Comparison of ENCODE assay signal across 28 mouse cellular contexts in the genomic region with DNA sequence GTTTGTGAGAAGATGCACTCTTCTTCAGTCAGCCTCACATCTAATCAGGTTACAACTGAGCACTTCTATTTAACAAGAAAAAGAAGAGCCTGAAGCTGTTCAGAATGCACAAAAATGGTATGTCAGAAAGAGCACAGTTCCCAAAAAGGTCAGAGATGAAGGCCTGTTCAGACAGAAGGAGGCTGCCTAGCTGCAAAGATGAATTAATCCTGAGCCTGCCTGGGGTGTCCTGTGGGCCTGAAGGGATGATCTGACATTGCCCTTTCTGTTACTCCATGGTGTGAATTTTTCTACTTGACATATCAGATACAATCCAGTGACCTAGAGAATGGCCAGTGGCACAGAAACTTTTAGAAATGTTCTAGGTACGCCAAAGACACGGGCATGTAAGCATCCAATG.
DNase-seq lines count a peak whose midpoint lies in the region; ATAC-seq and TF ChIP-seq lines count a peak whose summit lies in the region.
"Had no signal": no experiment of that assay in that cellular context is flagged by ENCODE, and none has a peak within 500 bp of the region (broad histone marks: within the 10 kb centered on the region; RNA-seq: fewer than 3 reads in every experiment).

No protein-coding gene starts in this region.

- no peak for TF ChIP-seq POLR2A in cerebellum, adult 2 months (IDR thresholded peaks at IDR 0.05; ENCODE audit: borderline replicate concordance, insufficient read depth, low read length)

- H3K27me3 ChIP-seq in hindbrain, embryonic 11.5 days (ENCODE audit: control insufficient read depth, insufficient read depth, low read length), result no peaks in the 10 kb centered on the region
- H3K27me3 ChIP-seq in hindbrain, embryonic 14.5 days (ENCODE audit: control insufficient read depth, insufficient read depth, low read length), result no peaks in the 10 kb centered on the region
- H3K27me3 ChIP-seq in forebrain, postnatal 0 days (ENCODE audit: insufficient read depth, low read length), result no peaks in the 10 kb centered on the region
- no peaks in the 10 kb centered on the region for H3K27me3 ChIP-seq in cerebellum, adult 2 months (ENCODE audit: control insufficient read depth, insufficient read depth, low read length)
- no peaks in the 10 kb centered on the region for H3K27me3 ChIP-seq in embryonic facial prominence, embryonic 10.5 days (replicated peaks; ENCODE audit: low read depth, poor library complexity, severe bottlenecking)
- H3K27me3 ChIP-seq: CH12.LX; heart, embryonic 12.5 days; hindbrain, embryonic 15.5 days; liver, embryonic 15.5 days; lung, embryonic 15.5 days; megakaryocyte, embryonic 14.5 days; neural tube, embryonic 13.5 days had no signal

- no peak for DNase-seq in hindbrain, embryonic 11.5 days (ENCODE audit: low spot score)
- no peak for DNase-seq in hindbrain, embryonic 14.5 days (ENCODE audit: low spot score)
- peak; percentile 35 for DNase-seq in retina, postnatal 1 day
- DNase-seq in retina, embryonic 14.5 days (ENCODE audit: low spot score), result no peak
- no peak for DNase-seq in forebrain, postnatal 0 days
- no peak for DNase-seq in cerebellum, adult 2 months
- DNase-seq in embryonic facial prominence, embryonic 10.5 days (ENCODE audit: low spot score), result no peak
- DNase-seq: adrenal gland, adult 2 months; B cell, adult 2 months; cerebellum, adult 11 months; cerebellum, postnatal 14 days; gastrocnemius, postnatal 14 days; heart, postnatal 10 days; kidney, postnatal 36 days; left cerebral cortex, postnatal 4 days; liver; lung, postnatal 36 days; thymus, adult 18-20 months; thymus, postnatal 36 days had no signal

- no peak overlapping the region for H3K27ac ChIP-seq in hindbrain, embryonic 11.5 days (ENCODE audit: low read depth, low read length)
- H3K27ac ChIP-seq in hindbrain, embryonic 14.5 days, result no peak overlapping the region
- peak overlapping the region; percentile 62 for H3K27ac ChIP-seq in forebrain, postnatal 0 days (ENCODE audit: low read depth, low read length)
- H3K27ac ChIP-seq in cerebellum, adult 2 months (ENCODE audit: insufficient read depth, low read length), result no peak overlapping the region
- no peak overlapping the region for H3K27ac ChIP-seq in embryonic facial prominence, embryonic 10.5 days (replicated peaks)
- H3K27ac ChIP-seq: hindbrain, embryonic 15.5 days; liver, embryonic 15.5 days; lung, embryonic 15.5 days; neural tube, embryonic 13.5 days had no signal

- TF ChIP-seq CTCF in forebrain, postnatal 0 days (IDR thresholded peaks at IDR 0.05; ENCODE audit: low read depth), result no peak
- no peak for TF ChIP-seq CTCF in cerebellum, adult 2 months (IDR thresholded peaks at IDR 0.05; ENCODE audit: borderline replicate concordance, insufficient read depth, low read depth, low read length)

- WGBS in hindbrain, embryonic 11.5 days, result 55% methylated on average over 2 of the region's 2 CpGs
- WGBS in hindbrain, embryonic 14.5 days, result 40% methylated on average over 2 of the region's 2 CpGs
- WGBS in forebrain, postnatal 0 days, result 63% methylated on average over 2 of the region's 2 CpGs
- WGBS in cerebellum, adult 2 months, result 87% methylated on average over 2 of the region's 2 CpGs
- WGBS in embryonic facial prominence, embryonic 10.5 days, result 76% methylated on average over 2 of the region's 2 CpGs

- H3K4me3 ChIP-seq in hindbrain, embryonic 11.5 days (ENCODE audit: low read depth, low read length), result no peak overlapping the region
- H3K4me3 ChIP-seq in hindbrain, embryonic 14.5 days (replicated peaks; ENCODE audit: low read length), result no peak overlapping the region
- no peak overlapping the region for H3K4me3 ChIP-seq in forebrain, postnatal 0 days (ENCODE audit: low read depth, low read length)
- no peak overlapping the region for H3K4me3 ChIP-seq in cerebellum, adult 2 months (replicated peaks; ENCODE audit: insufficient read depth, low read depth, low read length)
- H3K4me3 ChIP-seq in embryonic facial prominence, embryonic 10.5 days, result no peak overlapping the region
- H3K4me3 ChIP-seq: heart, embryonic 12.5 days; hindbrain, embryonic 15.5 days; liver, embryonic 15.5 days; lung, embryonic 15.5 days; megakaryocyte, embryonic 14.5 days; neural tube, embryonic 13.5 days had no signal

- no peak overlapping the region for H3K4me2 ChIP-seq in hindbrain, embryonic 11.5 days (replicated peaks; ENCODE audit: low read depth, low read length)
- no peak overlapping the region for H3K4me2 ChIP-seq in hindbrain, embryonic 14.5 days (replicated peaks)
- H3K4me2 ChIP-seq in forebrain, postnatal 0 days (ENCODE audit: low read depth), result no peak overlapping the region
- H3K4me2 ChIP-seq: heart, embryonic 12.5 days; hindbrain, embryonic 15.5 days; liver, embryonic 15.5 days; lung, embryonic 15.5 days; neural tube, embryonic 13.5 days had no signal

- H3K4me1 ChIP-seq in hindbrain, embryonic 11.5 days (replicated peaks; ENCODE audit: control insufficient read depth, insufficient read depth, low read length), result no peaks in the 10 kb centered on the region
- no peaks in the 10 kb centered on the region; the same call in 1 of the 2 replicates for H3K4me1 ChIP-seq in hindbrain, embryonic 14.5 days (replicated peaks; ENCODE audit: control insufficient read depth, insufficient read depth, low read length)
- H3K4me1 ChIP-seq in forebrain, postnatal 0 days (ENCODE audit: insufficient read depth), result 0 out of 2 replicates have a peak, but pooled peaks cover 5% of the 10 kb centered on the region
- no peaks in the 10 kb centered on the region for H3K4me1 ChIP-seq in cerebellum, adult 2 months (ENCODE audit: control insufficient read depth, insufficient read depth, low read length)
- H3K4me1 ChIP-seq in embryonic facial prominence, embryonic 10.5 days, result no peaks in the 10 kb centered on the region
- H3K4me1 ChIP-seq: heart, embryonic 12.5 days; hindbrain, embryonic 15.5 days; liver, embryonic 15.5 days; lung, embryonic 15.5 days; megakaryocyte, embryonic 14.5 days; neural tube, embryonic 13.5 days had no signal

- H3K36me3 ChIP-seq in hindbrain, embryonic 11.5 days (ENCODE audit: control insufficient read depth, insufficient read depth, low read length), result no peaks in the 10 kb centered on the region
- H3K36me3 ChIP-seq in hindbrain, embryonic 14.5 days (replicated peaks; ENCODE audit: control insufficient read depth, insufficient read depth), result no peaks in the 10 kb centered on the region
- H3K36me3 ChIP-seq in forebrain, postnatal 0 days (ENCODE audit: insufficient read depth), result no peaks in the 10 kb centered on the region
- H3K36me3 ChIP-seq in embryonic facial prominence, embryonic 10.5 days (replicated peaks), result no peaks in the 10 kb centered on the region
- H3K36me3 ChIP-seq: G1E; heart, embryonic 12.5 days; hindbrain, embryonic 15.5 days; liver, embryonic 15.5 days; lung, embryonic 15.5 days; neural tube, embryonic 13.5 days had no signal

- no peaks in the 10 kb centered on the region for H3K9me3 ChIP-seq in hindbrain, embryonic 11.5 days (ENCODE audit: control insufficient read depth, low read length)
- H3K9me3 ChIP-seq in hindbrain, embryonic 14.5 days (ENCODE audit: control insufficient read depth, low read length), result no peaks in the 10 kb centered on the region
- H3K9me3 ChIP-seq in forebrain, postnatal 0 days (ENCODE audit: low read length), result no peaks in the 10 kb centered on the region
- no peaks in the 10 kb centered on the region for H3K9me3 ChIP-seq in embryonic facial prominence, embryonic 10.5 days
- H3K9me3 ChIP-seq: G1E; heart, embryonic 12.5 days; hindbrain, embryonic 15.5 days; liver, embryonic 15.5 days; lung, embryonic 15.5 days; megakaryocyte, embryonic 14.5 days; neural tube, embryonic 13.5 days had no signal

- H3K9ac ChIP-seq in hindbrain, embryonic 11.5 days (ENCODE audit: low read depth, low read length), result no peak overlapping the region
- no peak overlapping the region for H3K9ac ChIP-seq in hindbrain, embryonic 14.5 days
- H3K9ac ChIP-seq in forebrain, postnatal 0 days, result no peak overlapping the region
- H3K9ac ChIP-seq: heart, embryonic 12.5 days; hindbrain, embryonic 15.5 days; liver, embryonic 15.5 days; lung, embryonic 15.5 days; neural tube, embryonic 13.5 days had no signal

- peak; percentile 48; the same call in 1 of the 2 replicates for ATAC-seq in hindbrain, embryonic 11.5 days (ENCODE audit: low FRiP score)
- ATAC-seq in hindbrain, embryonic 14.5 days (ENCODE audit: low FRiP score), result no peak
- ATAC-seq in forebrain, postnatal 0 days, result no peak; the same call in 1 of the 2 replicates
- ATAC-seq: intestine, postnatal 0 days had no signal
